Mouse (Mus musculus): ENCODE results near the gene Tgif1.
A peak's percentile ranks its signal among the peaks of the same experiment; 100 is the strongest.
"Not testable (repeated sequence)": the region's sequence is repeated elsewhere in the genome, so short reads cannot be mapped to it uniquely, and the experiment has no call there.

Tgif1 gene

DNA sequence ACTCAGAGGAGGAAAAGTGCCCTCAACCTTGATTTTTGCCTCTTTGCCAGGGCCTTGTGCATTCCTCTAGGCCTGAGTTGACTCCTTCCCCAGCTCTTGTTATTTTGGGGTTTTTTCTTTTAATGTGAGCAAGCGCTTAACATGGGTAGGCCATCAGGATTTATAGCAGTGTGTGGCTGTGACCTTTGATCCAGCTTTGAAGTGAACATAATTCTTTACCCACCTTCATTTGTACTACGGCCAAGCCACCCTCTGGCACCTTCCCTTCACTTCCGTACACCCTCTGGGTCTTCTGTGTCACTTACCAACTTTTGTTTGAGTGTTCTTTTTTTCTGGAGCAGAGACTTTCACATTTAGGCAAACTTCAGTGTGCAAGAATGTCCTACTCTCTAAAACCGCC, 10.1 kb downstream of the Tgif1 start:
- DNase-seq (ENCODE audit: low spot score in 2 of 2) = no peak

DNA sequence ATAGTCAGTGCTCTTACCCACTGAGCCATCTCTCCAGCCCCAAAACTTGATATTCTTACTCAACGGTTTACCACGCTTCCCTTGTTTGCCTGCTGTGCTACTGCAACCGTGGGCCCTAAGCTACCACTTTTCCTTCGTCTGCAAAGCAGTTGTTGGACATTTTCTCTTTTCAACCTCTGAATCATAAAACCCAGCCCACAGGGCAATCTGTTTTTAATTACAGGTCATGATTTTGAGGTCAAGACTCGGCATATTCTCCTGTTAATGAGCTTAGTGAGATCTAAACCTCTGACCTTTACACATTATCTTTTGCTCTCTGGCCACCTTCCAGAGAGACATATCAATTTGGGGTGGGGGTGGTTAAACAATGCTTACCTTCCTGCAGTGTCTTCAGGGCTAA, 14.8 kb downstream of the Tgif1 start:
- no peak for DNase-seq (ENCODE audit: low spot score in 2 of 2)

GRCm38 (mm10) chr17:70838031-70838430, 15.3 kb downstream of the Tgif1 start:
- no peak for DNase-seq (ENCODE audit: low spot score in 2 of 2)

GRCm38 (mm10) chr17:70837474-70837873, 15.9 kb downstream of the Tgif1 start:
- not testable (repeated sequence) for DNase-seq (ENCODE audit: low spot score in 2 of 2)

GRCm38 (mm10) chr17:70836820-70837219, 16.5 kb downstream of the Tgif1 start:
- DNase-seq (ENCODE audit: low spot score in 2 of 2) = no peak

DNA sequence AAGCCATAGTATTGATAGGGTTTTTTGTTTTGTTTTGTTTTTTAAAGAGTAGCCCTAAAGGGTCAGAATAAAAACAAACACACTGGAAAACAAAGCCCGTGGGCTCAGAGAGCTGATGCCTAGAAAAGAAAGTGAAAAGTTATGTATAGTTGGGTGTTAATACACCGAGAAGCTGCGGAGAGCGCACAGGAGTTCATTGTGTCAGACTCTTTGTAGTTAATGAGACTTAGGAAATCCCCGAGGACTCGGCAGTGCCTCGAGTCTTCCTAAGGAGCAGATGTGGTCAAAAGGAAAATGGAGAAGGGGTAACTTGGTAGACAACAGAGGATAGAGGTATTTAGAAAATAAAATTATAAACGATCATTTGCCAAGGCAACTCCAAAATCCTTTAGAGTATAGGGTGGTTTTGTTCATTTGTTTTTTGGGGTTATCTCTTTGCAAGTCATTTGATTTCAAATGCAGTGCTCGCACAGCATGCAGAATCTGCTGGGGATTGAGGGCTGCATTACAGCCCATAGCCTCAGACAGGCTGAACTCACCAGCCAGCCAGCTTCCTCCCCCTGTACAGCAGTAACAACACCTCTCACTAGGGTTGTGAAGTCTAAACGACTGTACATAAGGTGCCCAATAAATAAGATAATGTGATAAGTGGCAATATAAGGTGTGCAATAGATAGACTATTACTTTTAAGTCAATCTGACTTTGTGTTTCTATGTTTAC, 18.1 kb downstream of the Tgif1 start:
- no peak for DNase-seq (ENCODE audit: low spot score in 2 of 2)

DNA sequence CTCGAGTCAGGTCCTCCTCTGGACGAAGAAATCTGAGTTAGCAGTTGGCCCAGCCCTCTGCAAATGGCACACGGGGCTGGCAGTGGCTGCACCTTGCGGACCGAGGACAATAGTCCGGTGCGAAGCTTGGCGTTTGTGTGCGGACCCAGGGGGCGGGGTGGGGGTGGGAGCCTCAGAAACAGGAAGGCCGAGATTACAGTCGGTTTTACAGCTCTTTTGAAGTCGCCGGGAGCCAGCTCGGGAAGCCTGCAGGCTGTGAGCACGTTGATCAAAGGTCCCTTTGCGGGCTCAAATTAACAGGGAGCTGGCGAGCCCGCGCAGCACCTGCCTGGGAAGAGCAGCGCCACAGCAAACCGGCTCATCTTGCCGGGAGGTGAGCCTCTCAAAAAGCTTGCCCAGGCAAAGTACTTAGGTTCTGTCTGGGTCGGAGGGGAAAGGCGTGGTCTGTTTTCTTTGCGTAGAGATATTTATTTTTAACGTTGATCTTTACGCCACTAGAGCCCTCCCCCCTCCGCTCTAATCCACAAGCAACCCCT, 18.8 kb downstream of the Tgif1 start:
- no peak for DNase-seq (ENCODE audit: low spot score in 2 of 2)

DNA sequence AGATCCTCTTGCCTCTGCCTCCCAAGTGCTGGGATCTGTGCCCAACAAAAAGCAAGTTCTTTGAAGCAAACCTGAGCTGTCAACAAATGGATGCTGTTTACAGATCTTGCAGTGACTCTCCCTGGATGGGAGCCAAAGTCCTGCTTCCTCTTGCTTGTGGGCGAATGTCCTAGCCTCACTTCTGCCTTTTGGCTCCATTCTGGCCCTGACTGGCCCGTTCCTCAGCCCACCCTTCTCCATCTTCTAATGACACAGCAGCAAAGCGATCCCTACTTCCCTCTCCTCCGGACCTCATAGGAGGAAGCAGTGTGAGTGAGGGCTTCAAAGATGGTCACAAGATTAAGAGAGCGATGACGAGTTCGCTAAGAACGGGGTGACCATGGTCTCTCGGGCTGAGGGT, 20.8 kb downstream of the Tgif1 start:
- DNase-seq (ENCODE audit: low spot score in 2 of 2) = peak; percentile 76 to 80

GRCm38 (mm10) chr17:70831591-70831990, 21.8 kb downstream of the Tgif1 start:
- DNase-seq (ENCODE audit: low spot score in 2 of 2) = no peak

GRCm38 (mm10) chr17:70829943-70830715, 23.2 kb downstream of the Tgif1 start:
- DNase-seq (ENCODE audit: low spot score in 2 of 2) = no peak

GRCm38 (mm10) chr17:70829217-70829616, 24.1 kb downstream of the Tgif1 start:
- DNase-seq (ENCODE audit: low spot score in 2 of 2) = no peak

- no peak for DNase-seq (ENCODE audit: low spot score in 2 of 2)
Measured at GRCm38 (mm10) chr17:70828569-70828968, 24.8 kb downstream of the Tgif1 start.

DNA sequence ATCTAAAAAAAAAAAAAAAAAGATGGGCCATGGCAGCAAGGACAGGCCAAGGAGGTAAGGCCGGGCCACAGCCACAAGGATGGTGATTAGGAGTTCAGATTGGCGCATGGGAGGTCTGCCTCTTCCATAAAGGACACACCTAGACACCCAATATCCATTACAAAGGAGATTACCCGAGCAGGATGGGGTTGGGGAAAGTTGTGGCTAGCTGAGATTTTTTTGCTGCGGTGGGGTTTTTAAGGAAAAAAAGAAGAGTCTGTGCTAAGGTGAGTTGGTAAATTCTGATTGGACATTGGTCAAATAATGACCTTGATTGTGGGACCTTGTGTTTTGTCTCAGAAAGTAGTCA, 25.2 kb downstream of the Tgif1 start:
- no peak for DNase-seq (ENCODE audit: low spot score in 2 of 2)

DNA sequence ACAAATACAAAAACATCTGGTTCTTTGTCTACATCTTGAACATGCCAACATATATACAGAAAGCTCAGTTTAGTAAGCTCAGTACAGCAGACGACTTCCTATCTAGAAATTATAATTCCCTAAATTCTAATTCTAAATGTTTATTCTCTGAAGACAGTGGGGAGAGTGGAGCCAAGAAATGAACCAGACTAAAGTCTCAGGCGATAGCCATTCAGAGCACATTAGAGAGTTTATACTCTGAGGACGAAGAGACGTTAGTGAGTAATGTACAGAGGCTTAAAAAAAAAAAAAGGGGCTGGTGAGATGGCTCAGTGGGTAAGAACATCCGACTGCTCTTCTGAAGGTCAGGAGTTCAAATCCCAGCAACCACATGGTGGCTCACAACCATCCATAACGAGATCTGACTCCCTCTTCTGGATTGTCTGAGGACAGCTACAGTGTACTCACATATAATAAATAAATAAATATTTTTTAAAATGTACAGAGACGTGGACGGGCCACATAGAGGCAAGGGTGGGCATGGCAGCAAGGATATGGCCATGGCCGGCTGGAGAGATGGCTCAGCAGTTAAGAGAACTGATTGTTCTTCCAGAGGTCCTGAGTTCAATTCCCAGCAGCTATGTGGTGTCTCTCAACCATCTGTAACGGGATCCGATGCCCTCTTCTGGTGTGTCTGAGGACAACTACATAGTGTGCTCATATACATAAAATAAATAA, 25.7 kb downstream of the Tgif1 start:
- DNase-seq (ENCODE audit: low spot score in 2 of 2) = not testable (repeated sequence)

DNA sequence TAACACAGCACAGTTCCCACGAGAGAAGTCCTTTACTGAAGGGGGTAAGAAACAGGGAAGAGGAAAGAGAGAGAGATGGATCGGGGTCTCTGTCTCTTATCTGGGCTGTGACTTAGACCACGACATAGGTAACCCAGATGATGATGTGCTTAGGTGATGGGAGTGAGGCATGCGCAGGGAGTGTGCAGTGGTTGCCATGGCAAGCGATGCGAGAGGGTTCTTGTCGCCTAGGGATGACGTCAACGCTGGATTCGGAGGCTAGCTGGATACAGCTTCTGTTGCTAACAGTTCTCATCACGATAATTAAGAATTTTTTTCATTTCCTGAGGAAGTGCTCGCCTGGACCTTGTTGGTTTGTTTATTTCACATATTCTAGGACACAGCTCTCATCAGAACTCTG, 27.1 kb downstream of the Tgif1 start:
- peak; percentile 85 to 88 for DNase-seq (ENCODE audit: low spot score in 2 of 2)

DNA sequence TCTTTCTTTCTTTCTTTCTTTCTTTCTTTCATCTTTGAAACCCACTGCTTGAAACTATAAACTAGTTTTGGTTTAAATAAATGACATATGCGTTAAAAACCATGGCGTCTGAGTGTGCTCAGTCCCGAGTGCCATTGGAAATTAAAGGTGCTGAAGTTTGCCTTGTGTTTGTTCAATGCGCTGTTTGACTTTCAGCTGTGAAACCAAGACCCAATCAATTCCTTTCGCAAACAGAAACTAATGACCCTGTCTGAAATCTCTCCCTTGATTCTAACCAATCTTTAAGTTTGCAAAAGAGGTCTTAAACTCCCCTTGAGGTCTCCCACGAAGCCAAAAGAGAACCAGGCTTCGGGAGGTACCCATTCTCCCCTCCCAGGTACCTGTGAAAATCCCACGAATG, 30.3 kb downstream of the Tgif1 start:
- DNase-seq (ENCODE audit: low spot score in 2 of 2) = no peak

- DNase-seq (ENCODE audit: low spot score in 2 of 2) = no peak
Measured at GRCm38 (mm10) chr17:70817862-70818451, 35.4 kb downstream of the Tgif1 start.

GRCm38 (mm10) chr17:70815001-70815400, 38.3 kb downstream of the Tgif1 start:
- no peak for DNase-seq (ENCODE audit: low spot score in 2 of 2)

DNA sequence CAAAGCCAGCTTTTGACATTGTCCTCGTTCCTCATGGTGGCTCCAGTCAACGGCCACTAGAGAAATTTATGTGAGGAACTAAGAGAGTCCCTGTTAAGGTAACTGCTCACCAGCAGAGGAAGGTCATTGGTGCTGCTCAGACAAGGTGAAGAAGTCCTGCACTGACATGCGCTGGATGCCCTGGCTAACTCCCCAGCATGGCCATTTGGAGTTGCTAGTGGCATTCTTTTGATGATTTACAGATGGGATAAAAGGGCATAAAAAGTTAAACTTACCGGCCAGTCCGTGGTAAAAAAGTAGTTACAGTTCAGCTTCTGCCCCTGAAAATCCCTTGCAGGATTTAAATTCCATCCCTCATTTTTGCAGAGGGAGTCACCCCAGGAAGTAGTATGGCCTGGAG, 42.6 kb downstream of the Tgif1 start:
- DNase-seq (ENCODE audit: low spot score in 2 of 2) = no peak

DNA sequence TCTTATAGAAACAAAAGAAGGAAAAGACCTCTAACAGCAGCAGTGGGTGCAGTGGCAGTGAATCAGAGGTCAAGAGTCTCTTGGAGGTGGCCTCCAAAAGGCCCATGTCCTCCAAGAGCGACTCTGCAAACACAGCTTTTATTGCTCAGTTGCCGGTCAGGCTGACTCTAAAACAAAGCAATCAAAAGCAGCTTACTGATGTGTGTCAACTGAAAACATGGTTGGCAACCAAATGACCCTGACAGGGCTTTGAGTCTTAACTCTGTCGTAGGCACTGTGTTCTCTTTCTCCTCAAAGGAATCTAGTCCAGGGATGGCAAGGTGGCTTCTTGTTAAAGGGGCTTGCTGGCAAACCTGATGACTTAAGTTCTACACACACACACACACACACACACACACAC, 43.6 kb downstream of the Tgif1 start:
- no peak for DNase-seq (ENCODE audit: low spot score in 2 of 2)

- no peak for DNase-seq (ENCODE audit: low spot score in 2 of 2)
Measured at GRCm38 (mm10) chr17:70808837-70809236, 44.5 kb downstream of the Tgif1 start.

- no peak for DNase-seq (ENCODE audit: low spot score in 2 of 2)
Measured at GRCm38 (mm10) chr17:70807885-70808284, 45.5 kb downstream of the Tgif1 start.

All from right cerebral cortex, postnatal 10 days (tissue).